In the genomic region with DNA sequence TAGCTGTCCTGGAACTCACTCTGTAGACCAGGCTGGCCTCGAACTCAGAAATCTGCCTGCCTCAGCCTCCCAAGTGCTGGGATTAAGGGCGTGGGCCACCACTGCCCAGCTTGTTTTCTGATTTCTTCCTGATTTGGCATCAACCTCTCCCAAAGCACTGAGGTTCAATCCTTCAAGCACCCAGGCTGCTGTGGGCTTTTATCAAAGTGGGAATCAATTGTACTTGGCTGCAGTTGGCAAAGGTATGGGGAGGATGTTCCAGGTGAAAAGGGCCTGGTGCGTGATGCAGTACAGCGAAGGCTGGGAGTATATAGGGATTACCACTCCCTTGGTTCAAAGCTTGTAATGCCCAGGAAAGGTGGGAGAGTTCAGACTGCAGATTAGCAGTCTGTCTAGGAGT, we compare ENCODE assay signal across 9 mouse cellular contexts. TPM values are rescaled to one million over a fixed set of nuclear protein-coding genes. Genes with fewer than 3 reads are reported as not detected.
A peak's percentile ranks its signal among the peaks of the same experiment; 100 is the strongest.
DNase-seq lines count a peak whose midpoint lies in the region; ATAC-seq lines count a peak whose summit lies in the region.
"Had no signal": no experiment of that assay in that cellular context is flagged by ENCODE, and none has a peak within 500 bp of the region (broad histone marks: within the 10 kb centered on the region; RNA-seq: fewer than 3 reads in every experiment).

No protein-coding gene starts in this region.

- peaks cover 34% of the 10 kb centered on the region for H3K36me3 ChIP-seq in hindbrain, embryonic 10.5 days
- 0 out of 2 replicates have a peak, but pooled peaks cover 3% of the 10 kb centered on the region for H3K36me3 ChIP-seq in hindbrain, embryonic 11.5 days (ENCODE audit: control insufficient read depth, insufficient read depth, low read length)
- peaks cover 33% of the 10 kb centered on the region for H3K36me3 ChIP-seq in embryonic facial prominence, embryonic 10.5 days (replicated peaks)
- H3K36me3 ChIP-seq in hindbrain, embryonic 15.5 days, result no peaks in the 10 kb centered on the region
- peaks cover 22% of the 10 kb centered on the region for H3K36me3 ChIP-seq in midbrain, embryonic 12.5 days

- DNase-seq in hindbrain, embryonic 10.5 days (ENCODE audit: low spot score), result no peak
- no peak for DNase-seq in hindbrain, embryonic 11.5 days (ENCODE audit: low spot score)
- DNase-seq in embryonic facial prominence, embryonic 10.5 days (ENCODE audit: low spot score), result no peak
- DNase-seq in right cerebral cortex, postnatal 10 days (ENCODE audit: low spot score in 2 of 2), result no peak
- no peak for DNase-seq in left cerebral cortex, adult 8-10 months (ENCODE audit: low spot score in 2 of 2)
- no peak for DNase-seq in adrenal gland, adult 18-20 months (ENCODE audit: low spot score in 2 of 2)

- H3K4me1 ChIP-seq in hindbrain, embryonic 10.5 days (replicated peaks), result peaks cover 56% of the 10 kb centered on the region
- peaks cover 16% of the 10 kb centered on the region for H3K4me1 ChIP-seq in hindbrain, embryonic 11.5 days (replicated peaks; ENCODE audit: control insufficient read depth, insufficient read depth, low read length)
- H3K4me1 ChIP-seq in embryonic facial prominence, embryonic 10.5 days, result peaks cover 54% of the 10 kb centered on the region
- H3K4me1 ChIP-seq in hindbrain, embryonic 15.5 days (replicated peaks), result peaks cover 45% of the 10 kb centered on the region
- H3K4me1 ChIP-seq in midbrain, embryonic 12.5 days, result peaks cover 40% of the 10 kb centered on the region

- WGBS in hindbrain, embryonic 10.5 days, result 63% methylated on average over 4 of the region's 4 CpGs
- WGBS in hindbrain, embryonic 11.5 days, result 60% methylated on average over 4 of the region's 4 CpGs
- WGBS in embryonic facial prominence, embryonic 10.5 days, result 67% methylated on average over 4 of the region's 4 CpGs
- 62% methylated on average over 4 of the region's 4 CpGs for WGBS in hindbrain, embryonic 15.5 days
- 70% methylated on average over 4 of the region's 4 CpGs for WGBS in midbrain, embryonic 12.5 days

- no peak for ATAC-seq in hindbrain, embryonic 11.5 days (ENCODE audit: low FRiP score)
- no peak for ATAC-seq in hindbrain, embryonic 15.5 days (ENCODE audit: low FRiP score, low read depth)
- ATAC-seq in midbrain, embryonic 12.5 days (ENCODE audit: low FRiP score, low read depth), result no peak

- H3K27ac ChIP-seq in hindbrain, embryonic 10.5 days, result peak overlapping the region; percentile 97
- H3K27ac ChIP-seq in hindbrain, embryonic 11.5 days (ENCODE audit: low read depth, low read length), result no peak overlapping the region
- peak overlapping the region; percentile 97 for H3K27ac ChIP-seq in embryonic facial prominence, embryonic 10.5 days (replicated peaks)
- no peak overlapping the region for H3K27ac ChIP-seq in hindbrain, embryonic 15.5 days (replicated peaks)
- H3K27ac ChIP-seq in midbrain, embryonic 12.5 days (replicated peaks), result no peak overlapping the region

- H3K9me3 ChIP-seq in hindbrain, embryonic 10.5 days, result no peaks in the 10 kb centered on the region
- H3K9me3 ChIP-seq in hindbrain, embryonic 11.5 days (ENCODE audit: control insufficient read depth, low read length), result no peaks in the 10 kb centered on the region
- no peaks in the 10 kb centered on the region for H3K9me3 ChIP-seq in embryonic facial prominence, embryonic 10.5 days
- no peaks in the 10 kb centered on the region for H3K9me3 ChIP-seq in hindbrain, embryonic 15.5 days
- H3K9me3 ChIP-seq in midbrain, embryonic 12.5 days, result no peaks in the 10 kb centered on the region
- H3K9me3 ChIP-seq: G1E had no signal

- no peak overlapping the region for H3K4me2 ChIP-seq in hindbrain, embryonic 11.5 days (replicated peaks; ENCODE audit: low read depth, low read length)
- peak overlapping the region; percentile 94 for H3K4me2 ChIP-seq in hindbrain, embryonic 15.5 days
- peak overlapping the region; percentile 79 for H3K4me2 ChIP-seq in midbrain, embryonic 12.5 days (replicated peaks)

- H3K9ac ChIP-seq in hindbrain, embryonic 11.5 days (ENCODE audit: low read depth, low read length), result no peak overlapping the region
- no peak overlapping the region for H3K9ac ChIP-seq in hindbrain, embryonic 15.5 days
- 0 out of 2 replicates have a peak overlapping the region, but pooled peaks have one; percentile 1 for H3K9ac ChIP-seq in midbrain, embryonic 12.5 days (replicated peaks)

- H3K4me3 ChIP-seq in hindbrain, embryonic 10.5 days, result peak overlapping the region; percentile 86; the same call in 1 of the 2 replicates
- H3K4me3 ChIP-seq in hindbrain, embryonic 11.5 days (ENCODE audit: low read depth, low read length), result no peak overlapping the region; the same call in 1 of the 2 replicates
- peak overlapping the region; percentile 83 for H3K4me3 ChIP-seq in embryonic facial prominence, embryonic 10.5 days
- peak overlapping the region; percentile 60 for H3K4me3 ChIP-seq in hindbrain, embryonic 15.5 days
- H3K4me3 ChIP-seq in midbrain, embryonic 12.5 days, result no peak overlapping the region

- H3K27me3 ChIP-seq in hindbrain, embryonic 10.5 days (ENCODE audit: insufficient read depth, poor library complexity, severe bottlenecking), result no peaks in the 10 kb centered on the region
- no peaks in the 10 kb centered on the region for H3K27me3 ChIP-seq in hindbrain, embryonic 11.5 days (ENCODE audit: control insufficient read depth, insufficient read depth, low read length)
- no peaks in the 10 kb centered on the region for H3K27me3 ChIP-seq in embryonic facial prominence, embryonic 10.5 days (replicated peaks; ENCODE audit: low read depth, poor library complexity, severe bottlenecking)
- H3K27me3 ChIP-seq in hindbrain, embryonic 15.5 days, result no peaks in the 10 kb centered on the region
- 0 out of 2 replicates have a peak, but pooled peaks cover 3% of the 10 kb centered on the region for H3K27me3 ChIP-seq in midbrain, embryonic 12.5 days

RNA-seq across cellular contexts. Expression of gene Mcm2, which starts 0.5 kb away (rescaled TPM):
- 222 and 292 TPM in 2 replicates for polyA plus RNA-seq in hindbrain, embryonic 10.5 days (2016; fragmentation: Nextera tagmentation; extraction: Ambion mirVana)
- polyA plus RNA-seq in hindbrain, embryonic 11.5 days (2014; fragmentation: Nextera tagmentation; extraction: Ambion mirVana), result 146 and 191 TPM in 2 replicates
- 262 and 280 TPM in 2 replicates for polyA plus RNA-seq in embryonic facial prominence, embryonic 10.5 days (2016; fragmentation: Nextera tagmentation; extraction: Ambion mirVana)
- 34.0 and 36.2 TPM in 2 replicates for polyA plus RNA-seq in hindbrain, embryonic 15.5 days (2015; fragmentation: Nextera tagmentation; extraction: Ambion mirVana)
- 157 and 158 TPM in 2 replicates for polyA plus RNA-seq in midbrain, embryonic 12.5 days (2016; fragmentation: Nextera tagmentation; extraction: Ambion mirVana)
- total RNA-seq in left cerebral cortex, adult 8-10 months (2022), result 1 to 10 TPM; 4.0 to 9.0 (median 4.6) TPM
- total RNA-seq in adrenal gland, adult 18-20 months (2021), result 10 to 100 TPM; 23.7 to 26.9 TPM

RNA-seq across cellular contexts. Expression of gene Tpra1, which starts 3.0 kb away (rescaled TPM):
- polyA plus RNA-seq in hindbrain, embryonic 10.5 days (2016; fragmentation: Nextera tagmentation; extraction: Ambion mirVana), result 60.5 and 62.3 TPM in 2 replicates
- polyA plus RNA-seq in hindbrain, embryonic 11.5 days (2014; fragmentation: Nextera tagmentation; extraction: Ambion mirVana), result 40.1 and 45.4 TPM in 2 replicates
- polyA plus RNA-seq in embryonic facial prominence, embryonic 10.5 days (2016; fragmentation: Nextera tagmentation; extraction: Ambion mirVana), result 54.4 and 56.7 TPM in 2 replicates
- 81.7 and 94.2 TPM in 2 replicates for polyA plus RNA-seq in hindbrain, embryonic 15.5 days (2015; fragmentation: Nextera tagmentation; extraction: Ambion mirVana)
- 53.6 and 61.7 TPM in 2 replicates for polyA plus RNA-seq in midbrain, embryonic 12.5 days (2016; fragmentation: Nextera tagmentation; extraction: Ambion mirVana)
- 10 to 100 TPM; 43.9 to 53.4 (median 47.6) TPM for total RNA-seq in left cerebral cortex, adult 8-10 months (2022)
- total RNA-seq in adrenal gland, adult 18-20 months (2021), result 100 to 1,000 TPM; 103 to 106 TPM

RNA-seq across cellular contexts. Expression of gene Podxl2, which starts 24.2 kb away (rescaled TPM):
- 81.1 and 182 TPM in 2 replicates for polyA plus RNA-seq in hindbrain, embryonic 10.5 days (2016; fragmentation: Nextera tagmentation; extraction: Ambion mirVana)
- polyA plus RNA-seq in hindbrain, embryonic 11.5 days (2014; fragmentation: Nextera tagmentation; extraction: Ambion mirVana), result 151 and 156 TPM in 2 replicates
- 52.1 and 56.3 TPM in 2 replicates for polyA plus RNA-seq in embryonic facial prominence, embryonic 10.5 days (2016; fragmentation: Nextera tagmentation; extraction: Ambion mirVana)
- 584 and 747 TPM in 2 replicates for polyA plus RNA-seq in hindbrain, embryonic 15.5 days (2015; fragmentation: Nextera tagmentation; extraction: Ambion mirVana)
- 305 and 314 TPM in 2 replicates for polyA plus RNA-seq in midbrain, embryonic 12.5 days (2016; fragmentation: Nextera tagmentation; extraction: Ambion mirVana)
- total RNA-seq in left cerebral cortex, adult 8-10 months (2022), result 100 to 1,000 TPM; 190 to 207 (median 195) TPM
- 10 to 100 TPM; 41.2 to 69.3 TPM for total RNA-seq in adrenal gland, adult 18-20 months (2021)
- polyA plus RNA-seq: G1E had no signal

RNA-seq across cellular contexts. Expression of gene Abtb1, which starts 57.3 kb away (rescaled TPM):
- polyA plus RNA-seq in hindbrain, embryonic 10.5 days (2016; fragmentation: Nextera tagmentation; extraction: Ambion mirVana), result 27.2 and 27.5 TPM in 2 replicates
- 16.1 and 18.4 TPM in 2 replicates for polyA plus RNA-seq in hindbrain, embryonic 11.5 days (2014; fragmentation: Nextera tagmentation; extraction: Ambion mirVana)
- polyA plus RNA-seq in embryonic facial prominence, embryonic 10.5 days (2016; fragmentation: Nextera tagmentation; extraction: Ambion mirVana), result 25.2 and 26.4 TPM in 2 replicates
- 38.2 and 40.3 TPM in 2 replicates for polyA plus RNA-seq in hindbrain, embryonic 15.5 days (2015; fragmentation: Nextera tagmentation; extraction: Ambion mirVana)
- polyA plus RNA-seq in midbrain, embryonic 12.5 days (2016; fragmentation: Nextera tagmentation; extraction: Ambion mirVana), result 27.7 and 30.0 TPM in 2 replicates
- total RNA-seq in left cerebral cortex, adult 8-10 months (2022), result 10 to 100 TPM; 38.1 to 45.4 (median 43.1) TPM
- 10 to 100 TPM; 17.1 to 25.0 TPM for total RNA-seq in adrenal gland, adult 18-20 months (2021)

Comparison
In these comparisons a context has a peak if more than half of its experiments do, and no peak if none do; other contexts are left out.
1. H3K27ac ChIP-seq: peak in hindbrain, embryonic 10.5 days (single experiment) and embryonic facial prominence, embryonic 10.5 days (single experiment); none in hindbrain, embryonic 11.5 days (single experiment), hindbrain, embryonic 15.5 days (single experiment) and midbrain, embryonic 12.5 days (single experiment).
2. H3K4me3 ChIP-seq: peak in hindbrain, embryonic 10.5 days (single experiment), embryonic facial prominence, embryonic 10.5 days (single experiment) and hindbrain, embryonic 15.5 days (single experiment); none in hindbrain, embryonic 11.5 days (single experiment) and midbrain, embryonic 12.5 days (single experiment).